Mouse (Mus musculus) stomach, embryonic 15.5 days (tissue): ENCODE measurements around the gene Rsph3a. TPM values are rescaled to one million over a fixed set of nuclear protein-coding genes. Genes with fewer than 3 reads are reported as not detected.
A peak's percentile ranks its signal among the peaks of the same experiment; 100 is the strongest.
"Not testable (repeated sequence)": the region's sequence is repeated elsewhere in the genome, so short reads cannot be mapped to it uniquely, and the experiment has no call there.

Experiments
- ATAC-seq: fragments of 200-750 bp; cut with Nextera tagmentation; 2 replicates; pipeline ENCODE4 v1.8.0; 2017; ENCODE audit warnings: low read depth, moderate number of reproducible peaks, moderate TSS enrichment; ENCODE audit not compliant: insufficient read depth, low FRiP score
- H3K27ac ChIP-seq: fragments of 300-500 bp; sonication (generic); 2 replicates; pipeline ENCODE4 v1.5.1; 2015; ENCODE audit warnings: mild to moderate bottlenecking, inconsistent platforms
- H3K27me3 ChIP-seq: fragments of 300-500 bp; sonication (generic); replicated peaks from 2 replicates; pipeline ENCODE4 v1.6.1; 2015; ENCODE audit warnings: inconsistent platforms
- H3K36me3 ChIP-seq: fragments of 300-500 bp; sonication (generic); 2 replicates; pipeline ENCODE4 v1.6.1; 2015; ENCODE audit warnings: inconsistent platforms
- H3K4me1 ChIP-seq: fragments of 300-500 bp; sonication (generic); 2 replicates; pipeline ENCODE4 v1.6.1; 2015; ENCODE audit warnings: inconsistent platforms
- H3K4me2 ChIP-seq: fragments of 300-500 bp; sonication (generic); 2 replicates; pipeline ENCODE4 v1.6.1; 2015; ENCODE audit warnings: mild to moderate bottlenecking, inconsistent platforms
- H3K4me3 ChIP-seq: fragments of 300-500 bp; sonication (generic); replicated peaks from 2 replicates; pipeline ENCODE4 v1.5.1; 2015; ENCODE audit warnings: inconsistent platforms
- H3K9ac ChIP-seq: fragments of 300-500 bp; sonication (generic); 2 replicates; pipeline ENCODE4 v1.6.1; 2015; ENCODE audit warnings: inconsistent platforms
- H3K9me3 ChIP-seq: fragments of 300-500 bp; sonication (generic); 2 replicates; pipeline ENCODE4 v1.6.1; 2016; ENCODE audit warnings: inconsistent platforms
- WGBS: fragments of 180-500 bp; shearing (Covaris S2); methylation state at CpG from one replicate; pipeline ENCODE4 v1.1.7; 2015; 5-methylcytosine and 5-hydroxymethylcytosine counted together
- polyA plus RNA-seq: library from polyadenylated mRNA; unstranded; fragments of >200 nt; fragmentation: Nextera tagmentation; extraction: Ambion mirVana; gene quantifications from 2 replicates; pipeline ENCODE4 v1.2.1, GENCODE M21; 2015

Gene Rsph3a
- polyA plus RNA-seq, 1 experiment from 2014 or later, result 75.4 TPM

DNA sequence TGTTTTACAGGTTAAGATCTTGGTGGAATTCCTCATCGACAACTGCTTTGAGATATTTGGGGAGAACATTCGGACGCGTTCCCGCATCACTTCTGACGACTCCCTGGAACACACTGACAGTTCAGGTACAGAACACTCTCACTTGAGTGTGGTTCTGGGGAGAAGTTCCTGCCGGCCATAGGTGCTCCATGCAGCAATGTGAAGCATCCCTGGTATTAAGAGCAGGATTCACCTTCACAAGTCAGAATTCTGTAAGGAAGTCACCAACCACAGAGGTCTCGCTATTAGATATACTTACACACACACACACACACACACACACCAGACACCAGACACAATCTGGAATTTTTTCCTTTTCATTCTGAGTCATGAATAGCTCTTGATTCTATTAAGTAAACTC lies 13.3 kb upstream of the Rsph3a start:
- not testable (repeated sequence) for H3K9me3 ChIP-seq, H3K4me3 ChIP-seq, H3K27me3 ChIP-seq, H3K27ac ChIP-seq, H3K36me3 ChIP-seq, H3K4me2 ChIP-seq, H3K4me1 ChIP-seq, H3K9ac ChIP-seq, ATAC-seq
- WGBS, result 58% methylated on average over 7 of the region's 8 CpGs

DNA sequence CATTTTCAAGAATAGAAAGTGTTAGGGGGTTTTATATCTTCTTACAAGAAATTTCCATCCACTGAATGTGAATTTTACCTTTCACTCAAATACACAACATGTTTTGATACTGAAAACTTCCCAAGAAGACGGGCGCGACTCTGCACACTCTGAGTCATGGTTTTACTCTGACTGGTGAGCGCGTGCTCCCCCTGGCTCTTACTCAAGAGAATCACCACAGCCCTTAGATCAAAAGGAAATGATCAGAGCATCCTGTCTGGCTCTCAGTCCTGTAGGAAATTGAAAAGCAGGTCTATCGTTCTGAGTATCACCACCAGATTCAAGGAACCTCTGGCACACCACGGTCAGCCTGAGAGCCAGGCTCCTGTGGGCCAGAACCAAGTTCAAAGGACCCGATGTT lies 5.8 kb upstream of the Rsph3a start:
- no peak overlapping the region for H3K4me2 ChIP-seq
- no peaks in the 10 kb centered on the region for H3K4me1 ChIP-seq
- ATAC-seq, result no peak; the same call in 1 of the 2 replicates
- no peaks in the 10 kb centered on the region for H3K27me3 ChIP-seq
- H3K9me3 ChIP-seq, result no peaks in the 10 kb centered on the region
- H3K36me3 ChIP-seq, result no peaks in the 10 kb centered on the region
- no peak overlapping the region for H3K9ac ChIP-seq
- no peak overlapping the region for H3K27ac ChIP-seq
- WGBS, result 56% methylated on average over 8 of the region's 8 CpGs
- no peak overlapping the region for H3K4me3 ChIP-seq

GRCm38 (mm10) chr17:7946053-7946627 lies 726 bp downstream of the Rsph3a start:
- H3K4me2 ChIP-seq, result peak overlapping the region; percentile 57
- H3K9ac ChIP-seq, H3K4me1 ChIP-seq, H3K27ac ChIP-seq, H3K9me3 ChIP-seq, H3K27me3 ChIP-seq, H3K36me3 ChIP-seq: not testable (repeated sequence)
- WGBS, result under 1% methylated on average over 19 of the region's 27 CpGs
- peak; percentile 21 for ATAC-seq
- peak overlapping the region; percentile 60 for H3K4me3 ChIP-seq

GRCm38 (mm10) chr17:7951333-7951732 lies 5.9 kb downstream of the Rsph3a start:
- not testable (repeated sequence) for H3K27me3 ChIP-seq, ATAC-seq

DNA sequence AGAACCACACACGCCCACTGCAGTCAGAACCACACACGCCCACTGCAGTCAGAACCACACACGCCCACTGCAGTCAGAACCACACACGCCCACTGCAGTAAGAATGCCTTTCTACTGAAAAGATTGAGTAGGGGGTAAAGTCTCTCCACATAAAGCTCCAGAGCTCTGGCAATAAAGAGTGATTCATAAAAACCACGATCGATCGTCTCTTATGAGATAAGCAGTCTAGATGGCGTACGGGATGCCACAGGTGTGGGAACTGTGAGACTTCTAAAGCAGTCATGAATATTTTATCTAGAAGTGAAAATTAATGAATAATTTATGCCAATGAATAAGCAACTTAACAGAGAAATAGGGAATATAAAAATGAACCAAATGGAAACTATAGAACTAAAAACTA lies 11.8 kb downstream of the Rsph3a start:
- WGBS, result 91% methylated on average over 9 of the region's 9 CpGs
- H3K36me3 ChIP-seq, H3K4me3 ChIP-seq, H3K9me3 ChIP-seq, H3K4me1 ChIP-seq, H3K27me3 ChIP-seq, ATAC-seq, H3K4me2 ChIP-seq, H3K9ac ChIP-seq, H3K27ac ChIP-seq: not testable (repeated sequence)

More at GRCm38 (mm10) chr17:7951333-7951732, 5.9 kb downstream of the Rsph3a start:
- not testable (repeated sequence) for H3K36me3 ChIP-seq, H3K9ac ChIP-seq, H3K4me1 ChIP-seq, H3K4me3 ChIP-seq, H3K27ac ChIP-seq, H3K9me3 ChIP-seq, H3K4me2 ChIP-seq
- no CpG with 5 or more reads among the region's 4 CpGs for WGBS

- H3K27me3 ChIP-seq, H3K9ac ChIP-seq, ATAC-seq, H3K27ac ChIP-seq, H3K4me3 ChIP-seq, H3K9me3 ChIP-seq, H3K4me1 ChIP-seq, H3K4me2 ChIP-seq, H3K36me3 ChIP-seq: not testable (repeated sequence)
- WGBS, result 78% methylated on average over 4 of the region's 4 CpGs
These were observed 17.9 kb downstream of the Rsph3a start for GRCm38 (mm10) chr17:7963333-7963732.

- not testable (repeated sequence) for H3K9ac ChIP-seq, H3K4me3 ChIP-seq, H3K4me1 ChIP-seq, H3K36me3 ChIP-seq, H3K4me2 ChIP-seq, H3K27me3 ChIP-seq, H3K27ac ChIP-seq, H3K9me3 ChIP-seq, ATAC-seq
- 89% methylated on average over 2 of the region's 2 CpGs for WGBS
These were observed 19.0 kb downstream of the Rsph3a start for GRCm38 (mm10) chr17:7964398-7964797.

- 78% methylated on average over 4 of the region's 5 CpGs for WGBS
- ATAC-seq, H3K9ac ChIP-seq, H3K9me3 ChIP-seq, H3K4me3 ChIP-seq, H3K4me2 ChIP-seq, H3K27me3 ChIP-seq, H3K36me3 ChIP-seq, H3K27ac ChIP-seq, H3K4me1 ChIP-seq: not testable (repeated sequence)
These were observed 23.1 kb downstream of the Rsph3a start for GRCm38 (mm10) chr17:7968490-7968889.

GRCm38 (mm10) chr17:7969782-7970181 lies 24.4 kb downstream of the Rsph3a start:
- not testable (repeated sequence) for H3K4me1 ChIP-seq, H3K27me3 ChIP-seq, H3K9ac ChIP-seq, H3K27ac ChIP-seq, H3K4me3 ChIP-seq, H3K4me2 ChIP-seq, H3K9me3 ChIP-seq, ATAC-seq, H3K36me3 ChIP-seq
- WGBS, result 83% methylated on average over 2 of the region's 6 CpGs

- not testable (repeated sequence) for H3K9ac ChIP-seq, H3K27ac ChIP-seq
These were observed 38.1 kb downstream of the Rsph3a start for GRCm38 (mm10) chr17:7983484-7983883.

DNA sequence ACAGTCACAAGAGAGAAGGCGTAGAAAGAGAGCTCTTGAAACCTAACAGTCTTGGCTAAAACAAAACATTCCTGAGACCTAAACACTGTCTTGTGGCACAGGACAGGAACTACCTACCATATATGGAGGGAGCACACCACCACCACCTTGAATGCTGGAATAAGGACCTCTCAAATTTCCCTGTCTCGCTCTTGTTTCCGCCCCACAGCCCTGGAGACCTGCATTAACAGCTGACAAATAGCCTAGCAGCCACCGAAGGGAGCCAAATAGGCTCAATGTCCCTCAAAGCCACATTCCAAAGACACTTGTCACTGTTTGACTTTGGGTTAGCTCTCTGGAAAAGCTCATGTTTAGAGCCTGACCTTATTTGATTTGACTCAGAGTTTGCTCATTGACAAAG lies 40.2 kb downstream of the Rsph3a start:
- not testable (repeated sequence) for H3K4me2 ChIP-seq, H3K36me3 ChIP-seq, H3K4me1 ChIP-seq, H3K27ac ChIP-seq, H3K9me3 ChIP-seq, H3K9ac ChIP-seq, H3K4me3 ChIP-seq, H3K27me3 ChIP-seq
- 40% methylated on average over 4 of the region's 4 CpGs for WGBS
- ATAC-seq, result peak; percentile 53; the same call in 1 of the 2 replicates

More at GRCm38 (mm10) chr17:7983484-7983883, 38.1 kb downstream of the Rsph3a start:
- ATAC-seq, H3K27me3 ChIP-seq, H3K36me3 ChIP-seq, H3K4me2 ChIP-seq, H3K9me3 ChIP-seq, H3K4me3 ChIP-seq, H3K4me1 ChIP-seq: not testable (repeated sequence)
- WGBS, result 76% methylated on average over 1 of the region's 2 CpGs

GRCm38 (mm10) chr17:7987038-7987437 lies 41.6 kb downstream of the Rsph3a start:
- H3K9me3 ChIP-seq, H3K27me3 ChIP-seq, H3K4me3 ChIP-seq, ATAC-seq, H3K9ac ChIP-seq, H3K4me2 ChIP-seq, H3K4me1 ChIP-seq, H3K27ac ChIP-seq, H3K36me3 ChIP-seq: not testable (repeated sequence)
- WGBS, result 68% methylated on average over 7 of the region's 7 CpGs

DNA sequence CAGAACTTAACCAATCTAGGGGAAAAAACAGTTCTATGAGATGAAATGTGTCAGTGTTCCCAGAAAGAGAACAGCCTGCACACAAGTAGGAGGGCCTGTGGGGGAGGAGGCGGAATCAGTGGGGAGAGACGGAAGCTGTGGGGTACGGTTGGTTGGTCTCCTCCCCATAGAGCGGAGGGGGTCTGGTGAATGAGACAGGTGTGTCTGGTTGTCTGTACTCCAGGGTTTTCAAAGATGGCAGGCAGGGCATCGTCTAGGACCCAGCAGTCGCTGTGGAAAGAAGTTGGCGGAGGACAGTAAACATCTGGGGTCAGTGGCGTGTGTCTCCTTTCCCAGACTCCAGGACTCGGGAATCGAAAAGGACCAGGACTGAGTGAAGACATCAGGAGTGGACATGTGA lies 57.8 kb downstream of the Rsph3a start:
- H3K9ac ChIP-seq, H3K4me1 ChIP-seq, H3K4me3 ChIP-seq, H3K36me3 ChIP-seq, H3K27ac ChIP-seq, H3K27me3 ChIP-seq, H3K9me3 ChIP-seq, ATAC-seq, H3K4me2 ChIP-seq: not testable (repeated sequence)
- WGBS, result 71% methylated on average over 10 of the region's 10 CpGs
